Mouse (Mus musculus) lung, embryonic 15.5 days (tissue): ENCODE data around the gene Chfr. TPM values are rescaled to one million over a fixed set of nuclear protein-coding genes. Genes with fewer than 3 reads are reported as not detected.

Experiments used
- ATAC-seq: fragments of 200-750 bp; cut with Nextera tagmentation; 2 replicates; pipeline ENCODE4 v1.8.0; 2017; ENCODE audit warnings: moderate number of reproducible peaks, borderline replicate concordance; ENCODE audit not compliant: low FRiP score, low TSS enrichment; ENCODE audit errors: extremely low read depth
- H3K27ac ChIP-seq: fragments of 300-500 bp; sonication (generic); 2 replicates; pipeline ENCODE4 v1.5.1; 2015; ENCODE audit warnings: moderate library complexity, mild to moderate bottlenecking, inconsistent platforms
- H3K27me3 ChIP-seq: fragments of 300-500 bp; sonication (generic); 2 replicates; pipeline ENCODE4 v1.6.1; 2015; ENCODE audit warnings: inconsistent platforms
- H3K36me3 ChIP-seq: fragments of 300-500 bp; sonication (generic); 2 replicates; pipeline ENCODE4 v1.6.1; 2015; ENCODE audit warnings: inconsistent platforms
- H3K4me1 ChIP-seq: fragments of 300-500 bp; sonication (generic); 2 replicates; pipeline ENCODE4 v1.6.1; 2015; ENCODE audit warnings: inconsistent platforms
- H3K4me2 ChIP-seq: fragments of 300-500 bp; sonication (generic); 2 replicates; pipeline ENCODE4 v1.6.1; 2015; ENCODE audit warnings: inconsistent platforms, mild to moderate bottlenecking, moderate library complexity
- H3K4me3 ChIP-seq: fragments of 300-500 bp; sonication (generic); 2 replicates; pipeline ENCODE4 v1.5.1; 2015; ENCODE audit warnings: mild to moderate bottlenecking, inconsistent platforms
- H3K9ac ChIP-seq: fragments of 300-500 bp; sonication (generic); 2 replicates; pipeline ENCODE4 v1.6.1; 2015; ENCODE audit warnings: inconsistent platforms
- H3K9me3 ChIP-seq: fragments of 300-500 bp; sonication (generic); 2 replicates; pipeline ENCODE4 v1.6.1; 2016; ENCODE audit warnings: inconsistent platforms
- WGBS: fragments of 180-500 bp; shearing (Covaris S2); methylation state at CpG from one replicate; pipeline ENCODE4 v1.1.7; 2015; 5-methylcytosine and 5-hydroxymethylcytosine counted together
- polyA plus RNA-seq: library from polyadenylated mRNA; unstranded; fragments of >200 nt; fragmentation: Nextera tagmentation; extraction: Ambion mirVana; gene quantifications from 2 replicates; pipeline ENCODE4 v1.2.1, GENCODE M21; 2015

Gene Chfr
- 39.5 and 41.7 TPM in 2 replicates for polyA plus RNA-seq

DNA sequence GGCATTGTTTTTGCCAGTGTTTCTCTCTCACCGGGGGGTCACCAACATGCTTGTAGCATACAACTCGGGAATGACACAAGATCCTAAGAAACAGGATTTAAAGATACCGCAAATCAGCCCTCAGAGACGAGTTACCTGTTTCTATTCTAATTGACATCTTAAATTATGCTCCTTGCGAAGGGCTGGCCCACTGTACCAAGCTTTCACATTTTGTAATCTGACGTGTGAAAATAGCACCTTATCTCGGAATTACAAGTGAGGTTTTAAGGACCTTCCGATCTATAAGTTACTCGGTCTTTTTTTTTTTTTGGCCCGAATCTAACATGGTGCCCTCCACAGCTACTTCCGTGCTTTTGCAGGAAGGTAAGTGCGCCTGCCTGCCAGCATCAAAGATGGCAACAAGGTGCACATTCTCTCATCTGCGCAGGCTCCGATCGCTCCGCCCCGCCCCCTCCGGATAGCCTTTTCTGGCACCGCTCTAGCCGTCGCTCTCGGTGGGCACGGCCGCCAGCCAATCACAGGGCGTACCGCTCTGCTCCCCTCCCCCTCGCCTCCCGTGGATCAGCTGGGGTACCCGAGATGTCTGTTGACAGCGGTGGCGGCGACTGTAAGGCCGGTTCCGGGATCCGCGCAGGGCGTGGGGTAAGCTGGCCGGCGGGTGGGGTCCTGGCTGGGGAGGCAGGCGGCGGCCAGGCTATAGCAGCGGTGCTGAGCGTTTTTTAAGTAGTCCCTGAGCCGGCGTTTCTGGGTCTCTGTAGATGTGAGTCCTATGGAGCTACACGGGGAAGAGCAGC, at the start of gene Chfr:
Gene Chfr (plus strand): TSS at position 550 of the 794 bp plus-strand sequence.
- Histone ChIP-seq H3K4me3 (peak within 1 kb of the TSS; percentile 97), H3K4me1 (0 out of 2 replicates have a peak, but pooled peaks cover 2% of the 10 kb centered on the region), H3K4me2 (peak within 1 kb of the TSS; percentile 83), H3K9me3 (no peaks in the 10 kb centered on the region), H3K27me3 (no peaks in the 10 kb centered on the region), H3K27ac (peak within 1 kb of the TSS; percentile 53), H3K9ac (peak within 1 kb of the TSS; percentile 83), H3K36me3 (0 out of 2 replicates have a peak, but pooled peaks cover 7% of the 10 kb centered on the region)
- 3% methylated on average over 46 of the region's 46 CpGs for WGBS
- ATAC-seq, result peak; percentile 99

DNA sequence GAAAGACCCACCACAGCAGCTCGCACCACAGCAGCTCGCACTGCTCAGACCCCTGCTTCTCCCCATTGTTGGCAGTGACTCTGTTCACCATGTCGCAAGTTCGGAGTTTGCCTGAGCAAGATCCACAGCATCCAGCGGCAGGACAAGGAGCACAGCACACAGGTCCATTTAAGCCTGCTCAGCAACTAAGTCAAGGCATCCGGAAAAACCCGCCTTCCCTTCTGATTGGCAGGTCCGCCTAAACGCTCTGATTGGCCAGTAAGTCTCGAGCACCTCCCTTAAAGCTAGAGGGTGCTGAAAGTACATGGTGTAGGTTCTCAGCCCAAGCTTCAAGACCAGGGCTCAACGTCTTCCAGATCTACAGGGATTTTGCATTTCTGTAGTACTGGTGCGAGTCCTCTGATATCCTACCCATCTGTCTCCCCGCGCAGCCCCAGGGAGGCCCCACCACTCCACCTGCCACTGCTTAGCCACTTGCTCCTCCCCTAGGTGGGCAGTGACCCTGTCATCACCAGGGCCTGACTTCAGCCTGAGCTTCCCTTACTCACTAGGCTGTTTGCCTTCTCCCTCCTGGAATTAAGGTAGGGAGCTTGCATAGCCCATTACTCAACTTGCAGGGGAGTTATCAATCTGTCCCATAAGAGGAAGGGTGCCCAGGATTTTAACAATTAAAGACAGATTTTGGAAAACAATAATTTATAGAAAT, 49.3 kb upstream of the Chfr start:
- Histone ChIP-seq H3K4me2 (no peak overlapping the region), H3K4me3 (no peak overlapping the region), H3K9me3 (no peaks in the 10 kb centered on the region), H3K27me3 (no peaks in the 10 kb centered on the region), H3K9ac (no peak overlapping the region), H3K4me1 (no peaks in the 10 kb centered on the region), H3K36me3 (no peaks in the 10 kb centered on the region), H3K27ac (no peak overlapping the region)
- WGBS, result 29% methylated on average over 14 of the region's 14 CpGs
- ATAC-seq, result no peak

DNA sequence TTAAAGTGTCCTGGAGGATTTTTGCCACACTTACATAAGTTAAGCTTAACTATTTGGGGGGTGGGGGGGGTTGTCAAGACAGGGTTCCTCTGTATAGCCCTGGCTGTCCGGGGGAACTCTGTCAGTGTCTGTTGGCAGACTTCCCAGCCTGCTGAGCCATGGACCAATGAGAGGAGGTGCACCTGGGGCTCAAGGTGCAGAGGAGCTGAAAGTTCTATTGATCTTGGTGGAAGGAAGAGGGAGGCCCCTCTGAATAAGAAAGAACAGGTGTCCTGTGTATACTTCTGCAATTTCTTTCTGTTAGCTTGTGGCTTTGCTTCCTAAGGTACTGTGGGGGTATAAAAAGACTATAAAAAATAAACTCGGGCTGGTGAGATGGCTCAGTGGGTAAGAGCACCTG, 44.1 kb upstream of the Chfr start:
- Histone ChIP-seq H3K36me3 (no peaks in the 10 kb centered on the region), H3K4me2 (no peak overlapping the region), H3K9ac (no peak overlapping the region), H3K4me1 (peaks cover 9% of the 10 kb centered on the region), H3K9me3 (no peaks in the 10 kb centered on the region), H3K27me3 (no peaks in the 10 kb centered on the region), H3K27ac (no peak overlapping the region), H3K4me3 (no peak overlapping the region)
- ATAC-seq, result no peak
- 62% methylated on average over 2 of the region's 2 CpGs for WGBS

DNA sequence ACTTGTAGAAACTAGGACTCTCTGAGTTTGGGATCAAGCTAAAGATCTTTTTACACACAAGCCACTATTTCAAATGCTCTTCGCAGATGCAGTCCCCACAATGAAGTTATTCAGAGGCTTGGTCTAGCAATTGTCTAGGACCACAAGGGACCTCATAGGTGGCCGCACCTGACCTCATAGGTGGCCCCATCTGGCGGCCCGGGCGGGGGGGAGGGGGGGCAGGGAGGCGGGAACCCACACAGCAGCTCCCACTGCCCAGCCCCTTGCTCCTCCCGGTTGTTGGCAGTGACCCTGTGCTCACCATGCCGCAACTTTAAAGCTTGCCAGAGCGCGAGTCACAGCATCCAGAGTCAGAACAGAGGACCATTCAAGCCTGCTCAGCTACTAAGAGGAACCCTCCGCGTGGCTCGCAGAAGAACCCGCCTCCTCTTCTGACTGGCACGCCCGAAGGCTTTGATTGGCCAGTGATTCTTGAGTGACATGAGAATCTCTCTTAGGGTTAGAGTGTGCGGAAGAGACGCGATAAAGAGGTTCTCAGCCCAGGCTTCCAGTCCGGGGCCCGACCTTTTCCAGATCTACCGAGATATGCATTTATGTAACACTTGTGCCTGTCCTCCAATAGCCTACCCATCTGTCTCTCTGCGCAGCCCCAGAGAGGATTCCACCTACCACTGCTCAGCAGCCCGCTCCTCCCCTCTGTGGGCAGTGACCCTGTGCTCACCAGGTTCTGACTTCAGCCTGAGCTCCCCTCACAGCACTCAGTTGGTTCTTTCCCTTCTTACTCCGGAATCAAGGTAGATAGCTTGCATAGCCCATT, 41.4 kb upstream of the Chfr start, which contains the start of gene Gm35315:
Gene Gm35315 (minus strand): TSS at position 391 of the 817 bp plus-strand sequence.
- Histone ChIP-seq H3K9ac (peak within 1 kb of the TSS; percentile 55), H3K36me3 (no peaks in the 10 kb centered on the region), H3K9me3 (no peaks in the 10 kb centered on the region), H3K27ac (peak within 1 kb of the TSS; percentile 73), H3K4me2 (peak within 1 kb of the TSS; percentile 87), H3K27me3 (no peaks in the 10 kb centered on the region), H3K4me3 (peak within 1 kb of the TSS; percentile 54), H3K4me1 (peaks cover 15% of the 10 kb centered on the region)
- ATAC-seq, result peak; percentile 94
- WGBS, result 3% methylated on average over 24 of the region's 25 CpGs

DNA sequence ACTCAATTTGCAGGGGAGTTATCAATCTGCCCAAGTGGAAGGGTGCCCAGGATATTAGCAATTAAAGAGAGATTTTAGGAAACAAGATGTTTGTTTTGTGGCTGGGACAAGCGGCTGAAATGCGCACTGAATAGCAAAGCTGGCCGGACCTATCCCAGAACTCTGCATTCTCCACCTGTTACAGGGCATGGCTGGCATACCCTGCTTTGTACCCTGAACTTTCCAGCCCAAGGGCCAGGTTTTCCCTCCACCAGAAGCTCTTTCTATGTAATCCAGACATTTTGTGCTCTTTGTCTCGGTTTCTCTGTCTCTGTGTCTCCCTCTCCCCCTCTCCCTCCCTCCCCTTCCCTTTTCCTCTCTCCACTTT, 40.8 kb upstream of the Chfr start:
- H3K36me3 ChIP-seq, result no peaks in the 10 kb centered on the region
- peaks cover 17% of the 10 kb centered on the region for H3K4me1 ChIP-seq
- no peak for ATAC-seq
- peak overlapping the region; percentile 54 for H3K4me3 ChIP-seq
- no peaks in the 10 kb centered on the region for H3K27me3 ChIP-seq
- H3K4me2 ChIP-seq, result peak overlapping the region; percentile 87
- 4% methylated on average over 4 of the region's 4 CpGs for WGBS
- peak overlapping the region; percentile 47 for H3K9ac ChIP-seq
- peak overlapping the region; percentile 73 for H3K27ac ChIP-seq
- no peaks in the 10 kb centered on the region for H3K9me3 ChIP-seq

DNA sequence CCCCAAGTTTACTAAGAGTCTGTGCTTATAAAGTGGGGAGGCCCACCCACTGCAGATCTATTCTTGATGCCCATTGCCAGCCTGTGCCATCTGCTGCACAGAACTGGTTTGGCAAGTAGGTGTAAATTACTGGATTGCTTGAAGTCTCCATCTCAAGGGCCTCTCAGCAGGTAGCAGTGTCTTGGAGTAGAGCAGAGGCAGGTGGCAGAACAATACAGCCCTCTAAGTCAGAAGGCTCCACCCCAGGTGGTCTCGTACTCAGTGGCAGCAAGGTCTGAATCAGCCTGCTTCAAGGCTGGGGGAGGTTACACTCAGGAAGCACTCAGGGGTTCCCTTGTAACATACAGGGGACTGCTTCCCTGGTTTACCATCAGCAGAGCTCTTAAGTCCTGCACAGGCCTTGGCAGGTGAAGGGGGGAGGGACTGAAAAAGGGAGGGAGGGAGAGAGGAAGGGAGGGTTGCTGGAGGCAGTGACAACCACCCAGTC, 36.6 kb upstream of the Chfr start:
- H3K4me3 ChIP-seq, result no peak overlapping the region
- peaks cover 41% of the 10 kb centered on the region for H3K4me1 ChIP-seq
- H3K9me3 ChIP-seq, result no peaks in the 10 kb centered on the region
- peaks cover 13% of the 10 kb centered on the region for H3K36me3 ChIP-seq
- ATAC-seq, result peak; percentile 53
- H3K27me3 ChIP-seq, result no peaks in the 10 kb centered on the region
- WGBS, result 39% methylated on average over 1 of the region's 1 CpGs
- H3K27ac ChIP-seq, result peak overlapping the region; percentile 90
- no peak overlapping the region for H3K9ac ChIP-seq
- H3K4me2 ChIP-seq, result 0 out of 2 replicates have a peak overlapping the region, but pooled peaks have one; percentile 69

DNA sequence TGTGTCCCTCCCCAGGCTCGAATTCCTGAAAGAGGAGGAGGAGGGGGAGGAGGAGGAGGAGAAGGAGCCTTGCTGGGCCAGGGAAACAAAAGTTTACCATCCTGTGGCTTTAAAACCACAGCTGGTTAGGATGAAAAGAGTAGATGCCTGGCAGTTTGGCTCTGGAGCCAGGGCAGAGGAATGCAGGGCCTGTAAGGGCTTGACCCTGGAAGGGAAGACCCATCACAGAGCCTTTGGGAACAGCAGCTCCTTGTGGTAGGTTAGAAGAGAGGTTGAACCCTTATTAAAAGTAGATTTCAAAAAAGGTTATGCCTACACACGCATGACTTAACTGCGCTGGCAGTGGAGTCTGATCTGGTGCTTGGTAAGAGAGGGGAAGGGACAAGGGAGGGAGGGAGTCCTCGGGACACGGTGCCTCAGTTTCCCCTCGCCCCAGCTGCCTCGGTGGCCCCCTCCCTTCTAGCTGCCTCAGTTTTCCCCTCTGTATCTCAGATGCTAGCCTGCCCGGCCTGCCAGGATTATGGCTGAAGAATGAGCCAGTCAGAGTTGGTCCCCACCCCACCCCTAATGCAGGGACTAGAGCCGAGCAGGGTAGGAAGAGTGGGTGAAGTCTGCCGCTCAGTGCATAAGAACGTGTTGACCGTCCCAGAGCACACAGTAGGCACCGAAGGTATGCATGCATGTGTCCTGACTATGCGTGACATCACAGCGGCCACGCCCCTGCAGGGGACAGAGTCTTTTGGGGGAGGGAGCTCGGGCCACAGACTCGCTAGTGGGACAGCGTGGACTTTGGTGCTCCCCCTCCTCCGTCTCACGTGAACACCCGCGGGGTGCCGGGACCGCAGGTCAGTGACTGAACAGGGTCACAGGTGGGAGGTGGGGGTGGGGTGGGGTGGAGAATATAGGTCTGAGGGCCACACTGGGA, 35.7 kb upstream of the Chfr start, which contains the start of gene Plcxd1:
Gene Plcxd1 (plus strand): TSS at position 314 of the 925 bp plus-strand sequence.
- Histone ChIP-seq H3K9me3 (no peaks in the 10 kb centered on the region), H3K27ac (peak within 1 kb of the TSS; percentile 90), H3K36me3 (peaks cover 22% of the 10 kb centered on the region), H3K4me1 (peaks cover 38% of the 10 kb centered on the region), H3K4me3 (peak within 1 kb of the TSS; percentile 35; the same call in 1 of the 2 replicates), H3K9ac (no peak within 1 kb of the TSS), H3K4me2 (peak within 1 kb of the TSS; percentile 69), H3K27me3 (no peaks in the 10 kb centered on the region)
- peak; percentile 16; the same call in 1 of the 2 replicates for ATAC-seq
- 8% methylated on average over 25 of the region's 25 CpGs for WGBS

DNA sequence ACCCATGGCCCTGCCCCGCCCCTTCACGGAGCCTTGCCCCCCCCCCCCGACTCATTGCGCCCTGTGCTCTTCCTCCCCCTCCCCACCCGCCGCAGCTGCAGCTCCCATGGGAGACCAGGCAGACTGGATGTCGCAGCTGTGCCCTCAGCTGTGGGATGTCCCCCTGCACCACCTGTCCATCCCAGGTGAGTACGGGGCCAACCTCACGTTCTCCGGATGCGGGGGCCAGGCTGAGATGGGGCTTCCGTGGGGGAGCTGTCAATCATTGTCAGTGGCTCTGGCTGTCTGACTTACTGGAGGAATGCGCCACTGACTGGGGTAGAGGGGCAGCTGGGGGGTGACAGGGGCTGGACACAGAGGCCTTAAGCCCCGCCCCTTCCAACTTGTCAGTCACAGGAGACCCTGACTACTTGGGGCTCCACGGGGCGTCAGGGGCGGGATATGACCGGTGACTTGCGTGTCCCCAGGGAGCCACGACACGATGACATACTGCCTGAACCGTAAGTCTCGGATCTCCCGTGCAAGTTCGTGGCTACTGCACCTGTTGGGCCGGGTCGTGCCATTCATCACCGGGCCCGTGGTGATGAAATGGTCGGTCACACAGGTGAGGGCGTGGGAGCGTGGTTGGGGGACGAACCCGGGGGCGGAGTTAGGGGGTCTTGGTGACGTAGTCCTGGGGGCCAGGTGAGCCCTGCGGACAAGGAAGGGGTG, 34.6 kb upstream of the Chfr start:
- Histone ChIP-seq H3K27ac (peak overlapping the region; percentile 11; the same call in 1 of the 2 replicates), H3K4me1 (peaks cover 34% of the 10 kb centered on the region), H3K9me3 (no peaks in the 10 kb centered on the region), H3K4me2 (peak overlapping the region; percentile 69), H3K36me3 (peaks cover 33% of the 10 kb centered on the region), H3K27me3 (no peaks in the 10 kb centered on the region), H3K4me3 (peak overlapping the region; percentile 35), H3K9ac (no peak overlapping the region; the same call in 1 of the 2 replicates)
- WGBS, result 1% methylated on average over 34 of the region's 37 CpGs
- ATAC-seq, result peak; percentile 19

DNA sequence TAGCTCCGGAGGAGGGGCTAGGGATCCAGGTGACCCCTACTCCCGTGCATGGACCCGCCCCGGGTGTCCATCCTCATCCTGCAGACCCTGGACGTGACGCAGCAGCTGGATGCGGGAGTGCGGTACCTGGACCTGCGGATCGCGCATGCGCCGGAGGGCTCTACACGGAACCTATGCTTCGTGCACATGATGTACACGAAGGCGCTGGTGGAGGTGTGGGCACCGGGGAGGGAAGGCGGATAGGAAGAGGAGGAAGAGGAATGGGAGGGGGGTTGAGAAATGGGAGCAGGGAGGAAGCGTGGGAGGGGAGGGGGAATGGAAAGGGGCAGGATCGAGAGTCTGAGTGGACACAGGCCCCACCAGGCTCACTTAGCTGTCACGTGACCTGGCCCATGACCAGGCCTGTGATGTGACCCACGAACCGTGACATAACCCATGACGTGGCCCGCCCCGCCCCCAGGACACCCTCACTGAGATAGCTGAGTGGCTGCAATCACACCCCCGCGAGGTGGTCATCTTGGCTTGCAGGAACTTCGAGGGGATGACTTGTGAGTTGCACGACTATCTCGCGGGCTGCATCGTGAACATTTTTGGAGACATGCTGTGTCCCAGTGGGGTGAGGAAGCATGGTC, 33.8 kb upstream of the Chfr start:
- ATAC-seq, result peak; percentile 9; the same call in 1 of the 2 replicates
- WGBS, result 13% methylated on average over 34 of the region's 34 CpGs
- Histone ChIP-seq H3K27me3 (no peaks in the 10 kb centered on the region), H3K36me3 (peaks cover 38% of the 10 kb centered on the region), H3K9ac (0 out of 2 replicates have a peak overlapping the region, but pooled peaks have one; percentile 19), H3K27ac (no peak overlapping the region), H3K4me3 (peak overlapping the region; percentile 35), H3K4me1 (peaks cover 41% of the 10 kb centered on the region), H3K4me2 (peak overlapping the region; percentile 69), H3K9me3 (no peaks in the 10 kb centered on the region)
